Mouse (Mus musculus) hindbrain, embryonic 12.5 days (tissue): ENCODE results near the gene Optn. TPM values are rescaled to one million over a fixed set of nuclear protein-coding genes. Genes with fewer than 3 reads are reported as not detected.
A peak's percentile ranks its signal among the peaks of the same experiment; 100 is the strongest.

ENCODE experiments used
- ATAC-seq: fragments of 200-750 bp; cut with Nextera tagmentation; 2 replicates; pipeline ENCODE4 v1.8.0; 2017; ENCODE audit warnings: moderate TSS enrichment; ENCODE audit not compliant: low FRiP score
- H3K27ac ChIP-seq: fragments of 300-500 bp; sonication (generic); 2 replicates; pipeline ENCODE4 v1.5.1; 2016; ENCODE audit warnings: mild to moderate bottlenecking
- H3K27me3 ChIP-seq: fragments of 300-500 bp; sonication (generic); 2 replicates; pipeline ENCODE4 v1.6.1; 2016; ENCODE audit warnings: mild to moderate bottlenecking
- H3K36me3 ChIP-seq: fragments of 300-500 bp; sonication (generic); 2 replicates; pipeline ENCODE4 v1.6.1; 2016; ENCODE audit warnings: mild to moderate bottlenecking
- H3K4me1 ChIP-seq: fragments of 300-500 bp; sonication (generic); 2 replicates; pipeline ENCODE4 v1.6.1; 2016
- H3K4me2 ChIP-seq: fragments of 300-500 bp; sonication (generic); replicated peaks from 2 replicates; pipeline ENCODE4 v1.6.1; 2016; ENCODE audit warnings: mild to moderate bottlenecking
- H3K4me3 ChIP-seq: fragments of 300-500 bp; sonication (generic); 2 replicates; pipeline ENCODE4 v1.5.1; 2016; ENCODE audit warnings: mild to moderate bottlenecking
- H3K9ac ChIP-seq: fragments of 300-500 bp; sonication (generic); 2 replicates; pipeline ENCODE4 v1.6.1; 2016; ENCODE audit warnings: mild to moderate bottlenecking, moderate library complexity
- H3K9me3 ChIP-seq: fragments of 300-500 bp; sonication (generic); replicated peaks from 2 replicates; pipeline ENCODE4 v1.6.1; 2016; ENCODE audit warnings: mild to moderate bottlenecking
- WGBS: fragments of 180-500 bp; shearing (Covaris S2); methylation state at CpG from one replicate; pipeline ENCODE4 v1.1.7; 2016; 5-methylcytosine and 5-hydroxymethylcytosine counted together
- polyA plus RNA-seq: library from polyadenylated mRNA; unstranded; fragments of >200 nt; fragmentation: Nextera tagmentation; extraction: Ambion mirVana; gene quantifications from 2 replicates; pipeline ENCODE4 v1.2.1, GENCODE M21; 2016

Gene Optn
- polyA plus RNA-seq, 1 experiment from 2014 or later = 6.7 TPM

DNA sequence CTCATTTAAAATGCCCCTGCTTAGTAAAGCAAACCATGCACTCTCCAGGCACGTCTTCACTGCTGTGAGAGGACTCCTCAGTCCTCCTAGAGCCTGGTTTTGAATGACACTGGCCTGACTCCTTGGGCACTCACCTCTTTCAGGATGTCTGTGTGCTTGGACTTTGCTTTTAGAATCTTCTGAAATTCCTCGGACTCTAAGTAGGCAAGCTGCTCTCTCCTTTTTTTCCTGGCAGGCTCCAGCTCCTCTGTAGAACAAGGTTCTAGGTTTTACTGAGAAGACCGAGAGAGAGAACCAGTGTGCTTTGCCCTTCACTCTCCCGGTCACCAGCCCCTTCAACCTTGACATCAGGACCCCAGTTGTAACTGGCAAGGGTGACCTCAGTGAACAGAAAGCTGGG, 69.4 kb downstream of the Optn start:
- H3K36me3 ChIP-seq = peaks cover 38% of the 10 kb centered on the region
- WGBS = 85% methylated on average over 4 of the region's 4 CpGs

DNA sequence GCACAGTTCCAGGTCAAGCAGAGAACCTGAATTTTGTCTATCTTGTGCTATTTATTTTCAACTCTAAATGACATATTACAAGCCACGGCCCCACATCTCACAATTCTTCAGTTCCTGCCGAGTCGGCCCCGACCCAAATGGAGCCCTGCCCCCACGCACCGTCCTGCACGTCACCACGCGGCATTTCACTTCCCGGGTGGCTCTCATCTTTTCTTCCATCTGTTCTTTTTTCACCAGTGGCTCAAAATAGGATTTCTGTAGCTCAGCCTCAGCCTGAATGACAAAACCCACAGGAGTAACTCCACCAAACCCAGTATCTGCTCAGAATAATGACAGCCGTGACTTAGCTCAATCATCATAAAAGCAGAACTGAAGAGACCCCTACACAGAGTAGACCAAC, 70.3 kb downstream of the Optn start:
- WGBS = 94% methylated on average over 11 of the region's 11 CpGs
- Histone ChIP-seq H3K36me3 (peaks cover 38% of the 10 kb centered on the region), H3K9me3 (no peaks in the 10 kb centered on the region), H3K4me1 (no peaks in the 10 kb centered on the region), H3K27me3 (no peaks in the 10 kb centered on the region), H3K4me3 (no peak overlapping the region), H3K27ac (no peak overlapping the region), H3K4me2 (no peak overlapping the region), H3K9ac (no peak overlapping the region)
- ATAC-seq = no peak

More for the DNA sequence above, 69.4 kb downstream of the Optn start:
- H3K4me2 ChIP-seq = no peak overlapping the region
- H3K27me3 ChIP-seq = no peaks in the 10 kb centered on the region
- H3K9ac ChIP-seq = no peak overlapping the region
- H3K27ac ChIP-seq = no peak overlapping the region
- H3K4me3 ChIP-seq = no peak overlapping the region
- no peaks in the 10 kb centered on the region for H3K9me3 ChIP-seq
- no peaks in the 10 kb centered on the region for H3K4me1 ChIP-seq
- no peak for ATAC-seq

DNA sequence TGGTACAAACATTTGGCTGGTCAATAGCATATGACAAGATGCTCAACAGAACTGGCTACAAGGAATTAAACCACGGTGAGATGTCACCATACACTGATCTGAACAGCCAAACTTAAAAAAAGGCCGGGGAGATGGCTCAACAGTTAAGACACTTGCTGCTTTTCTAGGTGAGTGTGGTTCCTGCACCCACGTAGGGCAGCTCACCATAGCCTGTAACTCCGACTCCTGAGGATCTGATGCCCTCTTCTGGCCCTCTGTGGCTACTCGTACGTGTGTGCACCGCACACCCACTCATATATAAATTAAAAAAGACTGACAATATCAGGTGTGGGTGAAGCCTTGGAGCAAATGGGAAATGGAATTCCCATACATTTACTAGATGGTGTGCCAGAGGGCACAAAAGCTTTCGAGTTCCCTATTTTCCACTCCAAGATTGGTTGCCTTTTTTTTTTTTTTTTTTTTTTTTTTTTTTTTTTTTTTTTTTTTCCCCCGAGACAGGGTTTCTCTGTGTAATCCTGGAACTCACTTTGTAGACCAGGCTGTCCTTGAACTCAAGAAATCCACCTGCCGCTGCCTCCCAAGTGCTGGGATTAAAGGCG, 74.9 kb downstream of the Optn start:
- Histone ChIP-seq H3K9me3 (no peaks in the 10 kb centered on the region), H3K36me3 (peaks cover 20% of the 10 kb centered on the region), H3K27ac (no peak overlapping the region), H3K27me3 (no peaks in the 10 kb centered on the region), H3K4me3 (no peak overlapping the region), H3K4me1 (no peaks in the 10 kb centered on the region), H3K4me2 (no peak overlapping the region), H3K9ac (no peak overlapping the region)
- WGBS = 71% methylated on average over 11 of the region's 11 CpGs
- ATAC-seq = no peak

DNA sequence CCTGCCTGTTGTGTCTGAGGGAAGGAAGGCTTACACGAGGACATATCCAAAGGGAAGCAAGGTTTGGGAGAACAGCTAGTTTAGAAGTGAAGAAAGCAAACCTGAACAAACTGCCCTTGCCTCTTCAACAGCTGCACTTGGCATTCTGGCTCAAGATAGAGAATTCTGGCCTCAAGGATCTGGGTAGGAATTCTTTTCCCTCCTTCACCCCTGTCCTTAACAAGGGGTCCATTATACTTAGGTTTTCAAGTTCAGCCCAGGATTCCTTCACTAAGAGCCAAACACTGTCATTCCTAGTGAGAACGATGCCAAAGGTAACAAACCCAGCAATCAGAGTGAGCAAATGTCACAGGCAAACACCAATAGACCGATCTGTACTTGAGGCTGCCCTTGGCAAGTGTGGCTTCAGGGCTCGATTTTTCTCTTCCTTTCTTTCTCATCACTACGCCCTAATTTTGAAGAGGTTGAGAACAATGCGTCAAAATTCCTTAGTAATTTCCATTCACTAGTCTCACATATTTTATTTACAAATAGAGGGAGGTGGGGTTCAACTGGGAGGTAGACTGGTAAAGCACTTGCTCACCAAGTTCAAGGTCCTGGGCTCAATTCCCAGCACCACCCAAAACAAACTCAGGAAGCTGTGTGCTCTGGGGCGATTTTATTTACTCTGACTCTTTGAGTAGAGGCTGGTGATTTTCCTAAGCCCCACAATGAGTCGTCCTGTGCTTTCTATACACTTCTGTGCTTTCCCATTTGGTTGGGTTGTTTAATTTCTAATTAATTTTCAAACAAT, 76.3 kb downstream of the Optn start:
- 85% methylated on average over 8 of the region's 8 CpGs for WGBS
- ATAC-seq = no peak
- no peaks in the 10 kb centered on the region for H3K4me1 ChIP-seq

DNA sequence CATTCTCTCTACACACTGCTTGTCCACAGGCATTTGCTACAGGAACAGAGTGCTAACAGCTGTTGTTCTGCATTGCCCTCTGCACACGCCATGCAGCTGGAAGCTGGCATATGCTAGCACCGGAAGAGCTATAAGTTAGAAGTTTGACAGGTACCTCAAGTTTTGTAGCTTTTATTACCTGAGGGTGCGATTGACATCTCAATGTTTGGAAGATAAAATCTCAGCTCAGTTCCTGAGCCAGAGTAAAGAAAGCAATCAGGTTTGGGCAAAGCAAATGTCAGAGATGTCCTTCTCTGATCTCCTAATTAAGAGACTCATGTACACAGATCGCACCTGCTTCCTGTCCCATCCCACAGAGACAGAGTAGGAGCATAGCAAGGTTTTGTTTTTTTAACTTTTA, 77.1 kb downstream of the Optn start:
- Histone ChIP-seq H3K9me3 (no peaks in the 10 kb centered on the region), H3K36me3 (peaks cover 13% of the 10 kb centered on the region; the same call in 1 of the 2 replicates), H3K9ac (no peak overlapping the region), H3K4me2 (no peak overlapping the region), H3K4me1 (no peaks in the 10 kb centered on the region), H3K27ac (no peak overlapping the region), H3K4me3 (no peak overlapping the region), H3K27me3 (no peaks in the 10 kb centered on the region)
- 88% methylated on average over 4 of the region's 4 CpGs for WGBS
- ATAC-seq = no peak

More for the DNA sequence above, 76.3 kb downstream of the Optn start:
- Histone ChIP-seq H3K27ac (no peak overlapping the region), H3K36me3 (peaks cover 16% of the 10 kb centered on the region), H3K9me3 (no peaks in the 10 kb centered on the region), H3K27me3 (no peaks in the 10 kb centered on the region), H3K9ac (no peak overlapping the region), H3K4me3 (no peak overlapping the region), H3K4me2 (no peak overlapping the region)

DNA sequence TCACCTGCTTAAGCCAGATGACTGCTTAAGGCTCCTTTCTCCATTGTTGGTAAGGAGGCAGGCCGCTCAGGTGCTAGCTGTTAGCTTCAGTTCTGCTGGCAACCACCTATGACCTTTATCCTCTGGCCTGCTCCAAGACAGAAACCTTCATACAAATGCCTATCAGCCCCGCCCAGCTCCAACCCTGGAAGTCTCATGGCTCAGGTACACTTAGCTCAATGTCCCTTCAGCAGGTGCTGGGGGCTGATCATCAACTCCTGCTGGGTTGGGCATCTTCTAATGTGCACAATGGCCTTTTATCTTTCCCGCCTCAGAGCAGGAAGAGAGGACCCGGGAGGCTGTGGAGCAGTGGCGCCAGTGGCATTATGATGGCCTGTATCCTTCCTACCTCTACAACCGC, 78.9 kb downstream of the Optn start:
- Histone ChIP-seq H3K4me3 (no peak overlapping the region), H3K27ac (no peak overlapping the region), H3K4me1 (no peaks in the 10 kb centered on the region), H3K27me3 (no peaks in the 10 kb centered on the region), H3K36me3 (no peaks in the 10 kb centered on the region), H3K9ac (no peak overlapping the region), H3K4me2 (no peak overlapping the region), H3K9me3 (no peaks in the 10 kb centered on the region)
- ATAC-seq = no peak
- 88% methylated on average over 6 of the region's 6 CpGs for WGBS

DNA sequence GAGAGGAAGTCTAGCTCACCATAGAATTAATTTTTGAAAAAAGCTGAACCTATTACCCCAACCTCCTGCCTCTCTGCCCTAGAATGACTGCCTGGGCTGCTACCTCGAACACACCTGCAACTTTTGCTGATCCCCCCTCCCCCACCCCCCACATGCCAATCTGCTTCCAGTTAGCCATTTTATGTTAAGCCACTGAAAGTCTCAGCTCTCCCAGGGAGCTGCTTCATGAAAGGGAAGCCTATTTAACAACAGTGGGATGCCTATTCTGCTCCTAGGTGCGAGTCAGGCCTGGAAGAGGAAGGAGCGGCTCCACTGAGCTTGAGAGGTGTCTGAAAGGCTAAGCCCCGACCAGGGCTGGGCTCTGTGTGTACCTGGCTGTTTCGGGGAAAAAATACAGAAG, 79.9 kb downstream of the Optn start:
- WGBS = 29% methylated on average over 5 of the region's 5 CpGs

DNA sequence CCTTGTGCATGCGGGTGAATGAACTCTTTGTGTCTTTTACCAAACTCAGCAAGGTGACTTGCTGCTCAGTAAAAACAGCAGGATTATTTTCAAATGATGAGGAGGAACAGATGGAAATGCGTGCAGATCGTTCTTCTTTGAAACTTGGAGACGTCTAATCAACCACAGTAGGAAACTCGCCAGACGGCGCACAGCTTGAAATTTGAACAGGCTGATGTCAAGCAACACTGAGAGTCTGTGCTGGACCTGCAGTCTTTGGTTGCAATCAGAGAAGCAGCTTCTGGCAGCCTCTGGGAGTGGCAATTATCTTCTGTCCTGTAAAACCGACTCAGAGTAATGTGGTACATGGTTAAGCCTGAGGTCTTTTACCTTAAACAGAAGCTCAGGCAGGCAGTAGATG, 85.8 kb downstream of the Optn start:
- 42% methylated on average over 8 of the region's 8 CpGs for WGBS
- H3K4me1 ChIP-seq = no peaks in the 10 kb centered on the region
- H3K27ac ChIP-seq = peak overlapping the region; percentile 35; the same call in 1 of the 2 replicates
- no peak for ATAC-seq
- H3K9ac ChIP-seq = no peak overlapping the region
- H3K27me3 ChIP-seq = no peaks in the 10 kb centered on the region
- no peak overlapping the region for H3K4me3 ChIP-seq
- H3K4me2 ChIP-seq = no peak overlapping the region
- H3K36me3 ChIP-seq = no peaks in the 10 kb centered on the region
- H3K9me3 ChIP-seq = no peaks in the 10 kb centered on the region

More for the DNA sequence above, 79.9 kb downstream of the Optn start:
- Histone ChIP-seq H3K27me3 (no peaks in the 10 kb centered on the region), H3K4me1 (no peaks in the 10 kb centered on the region), H3K27ac (no peak overlapping the region), H3K9ac (no peak overlapping the region), H3K9me3 (no peaks in the 10 kb centered on the region), H3K36me3 (no peaks in the 10 kb centered on the region), H3K4me2 (no peak overlapping the region), H3K4me3 (no peak overlapping the region)
- ATAC-seq = no peak

DNA sequence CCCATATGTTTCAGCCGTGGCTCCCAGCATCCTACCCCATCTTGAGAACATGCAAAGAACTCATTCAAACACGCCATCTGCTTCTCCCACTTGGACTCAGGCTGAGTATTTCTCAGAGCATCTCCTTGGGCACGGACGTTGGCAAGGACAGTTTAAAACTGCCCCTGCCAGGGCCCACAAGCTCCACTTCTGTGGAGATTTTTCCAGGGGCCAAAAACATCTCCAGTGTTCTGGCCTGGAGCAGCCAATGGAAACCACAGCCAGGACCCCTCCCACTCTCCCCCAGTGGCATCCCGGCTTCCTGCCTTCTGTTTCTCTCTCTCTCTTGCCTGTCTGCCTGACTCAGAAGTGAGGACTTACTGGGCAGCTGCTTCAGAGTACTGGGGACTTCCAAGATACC, 88.0 kb downstream of the Optn start, which contains the start of gene Ucma:
Gene Ucma (plus strand): TSS at position 316 of the 400 bp plus-strand sequence.
- Histone ChIP-seq H3K9ac (no peak within 1 kb of the TSS), H3K27ac (no peak within 1 kb of the TSS), H3K9me3 (no peaks in the 10 kb centered on the region), H3K4me1 (no peaks in the 10 kb centered on the region), H3K4me3 (no peak within 1 kb of the TSS), H3K27me3 (no peaks in the 10 kb centered on the region), H3K36me3 (no peaks in the 10 kb centered on the region), H3K4me2 (no peak within 1 kb of the TSS)
- 73% methylated on average over 5 of the region's 5 CpGs for WGBS
- no peak for ATAC-seq

Other genes starting within 250 kb of the Optn start
- gene Sephs1, start 182.5 kb downstream of the Optn start, polyA plus RNA-seq = 109 and 111 TPM in 2 replicates
- 51.4 and 57.6 TPM in 2 replicates for gene Phyh, start 145.0 kb downstream of the Optn start, polyA plus RNA-seq
- gene Ucma, start 87.9 kb downstream of the Optn start, polyA plus RNA-seq = 0.96 and 1.9 TPM in 2 replicates
- 19.8 and 23.1 TPM in 2 replicates for gene Mcm10, start 51.3 kb downstream of the Optn start, polyA plus RNA-seq
- gene Ccdc3, start 73.7 kb upstream of the Optn start, polyA plus RNA-seq = 14.4 and 19.1 TPM in 2 replicates